Comparison of ENCODE assay signal across 8 mouse cellular contexts in the genomic region with DNA sequence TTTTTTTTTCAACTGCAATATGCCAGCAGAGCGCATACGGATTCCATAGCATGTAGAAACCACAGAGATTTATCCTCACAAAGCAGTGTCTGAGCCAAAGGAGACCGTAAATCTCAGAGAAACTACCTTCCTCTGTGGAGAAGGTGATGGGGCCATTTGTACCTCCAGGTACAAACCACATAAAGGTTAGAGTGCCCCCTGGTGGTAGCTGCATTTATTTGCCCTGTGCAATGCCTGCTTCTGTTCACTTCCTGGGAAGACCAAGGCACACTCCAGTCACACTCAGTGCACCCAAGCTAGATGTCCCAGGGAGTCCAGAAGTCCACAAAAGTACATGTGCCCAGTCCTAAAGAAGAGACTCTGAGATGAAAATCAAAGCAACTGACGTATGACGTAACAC.
A peak's percentile ranks its signal among the peaks of the same experiment; 100 is the strongest.
DNase-seq lines count a peak whose midpoint lies in the region; ATAC-seq and TF ChIP-seq lines count a peak whose summit lies in the region.

No protein-coding gene starts in this region.

- no peak overlapping the region for H3K9ac ChIP-seq in kidney, embryonic 14.5 days (ENCODE audit: low read depth, low read length)
- no peak overlapping the region for H3K9ac ChIP-seq in liver, embryonic 11.5 days (ENCODE audit: low read depth, low read length)

- no peaks in the 10 kb centered on the region for H3K27me3 ChIP-seq in kidney, embryonic 14.5 days (ENCODE audit: control insufficient read depth, insufficient read depth, low read length)
- H3K27me3 ChIP-seq in liver, embryonic 11.5 days (replicated peaks; ENCODE audit: control insufficient read depth, insufficient read depth, low read length) = no peaks in the 10 kb centered on the region

- H3K9me3 ChIP-seq in kidney, embryonic 14.5 days (ENCODE audit: control insufficient read depth, low read length) = no peaks in the 10 kb centered on the region
- no peaks in the 10 kb centered on the region for H3K9me3 ChIP-seq in liver, embryonic 11.5 days (ENCODE audit: control insufficient read depth, low read length)

- no peak for TF ChIP-seq POLR2A in bone marrow macrophage, adult 2 months (IDR thresholded peaks at IDR 0.05; ENCODE audit: borderline replicate concordance, low read depth, low read length)

- WGBS in kidney, embryonic 14.5 days = 53% methylated on average over 5 of the region's 5 CpGs
- 78% methylated on average over 5 of the region's 5 CpGs for WGBS in liver, embryonic 11.5 days

- TF ChIP-seq CTCF in bone marrow macrophage, adult 2 months (IDR thresholded peaks at IDR 0.05; ENCODE audit: low read depth, low read length) = 0 out of 2 replicates have a peak, but pooled peaks have one; percentile 20

- H3K4me3 ChIP-seq in kidney, embryonic 14.5 days (ENCODE audit: low read length) = no peak overlapping the region
- no peak overlapping the region for H3K4me3 ChIP-seq in bone marrow macrophage, adult 2 months (ENCODE audit: insufficient read depth, low read length)
- H3K4me3 ChIP-seq in liver, embryonic 11.5 days (ENCODE audit: low read depth, low read length) = no peak overlapping the region

- no peak for ATAC-seq in kidney, embryonic 14.5 days (ENCODE audit: low FRiP score, low TSS enrichment)
- 0 out of 2 replicates have a peak, but pooled peaks have one; percentile 36 for ATAC-seq in liver, embryonic 11.5 days (replicated peaks; ENCODE audit: low FRiP score)
- no peak for ATAC-seq in activated CD4-positive, CD25-positive, alpha-beta regulatory T cell, adult 4 months

- no peaks in the 10 kb centered on the region for H3K4me1 ChIP-seq in kidney, embryonic 14.5 days (ENCODE audit: control insufficient read depth, insufficient read depth, low read length)
- peaks cover 3% of the 10 kb centered on the region; the same call in 1 of the 2 replicates for H3K4me1 ChIP-seq in bone marrow macrophage, adult 2 months (ENCODE audit: control insufficient read depth, insufficient read depth, low read length)
- H3K4me1 ChIP-seq in liver, embryonic 11.5 days (replicated peaks; ENCODE audit: control insufficient read depth, insufficient read depth, low read length) = no peaks in the 10 kb centered on the region

- no peak overlapping the region for H3K4me2 ChIP-seq in kidney, embryonic 14.5 days (replicated peaks; ENCODE audit: low read depth, low read length)
- H3K4me2 ChIP-seq in liver, embryonic 11.5 days = no peak overlapping the region

- no peak overlapping the region for H3K27ac ChIP-seq in kidney, embryonic 14.5 days (ENCODE audit: low read depth, low read length)
- no peak overlapping the region for H3K27ac ChIP-seq in bone marrow macrophage, adult 2 months (ENCODE audit: insufficient read depth, low read depth, low read length)
- no peak overlapping the region for H3K27ac ChIP-seq in liver, embryonic 11.5 days (ENCODE audit: low read depth, low read length)

- no peaks in the 10 kb centered on the region for H3K36me3 ChIP-seq in kidney, embryonic 14.5 days (ENCODE audit: control insufficient read depth, insufficient read depth, low read length)
- H3K36me3 ChIP-seq in liver, embryonic 11.5 days (ENCODE audit: control insufficient read depth, insufficient read depth, low read length) = no peaks in the 10 kb centered on the region

- peak; percentile 83 for DNase-seq in kidney, adult 18-20 months
- peak; percentile 13 to 50 for DNase-seq in frontal cortex, postnatal 10 days (ENCODE audit: low spot score in 2 of 2)
- DNase-seq in kidney, postnatal 10 days = peak; percentile 86
- DNase-seq in liver, embryonic 11.5 days (ENCODE audit: low spot score) = peak; percentile 51
- DNase-seq in right cerebral cortex, postnatal 10 days (ENCODE audit: low spot score in 2 of 2) = peak; percentile 33 to 64

Comparison
In these comparisons a context has a peak if more than half of its experiments do, and no peak if none do; other contexts are left out.
1. DNase-seq: peak in every context shown above with its lines; median percentile 86 in kidney, postnatal 10 days; 83 in kidney, adult 18-20 months; 51 in liver, embryonic 11.5 days; 48 in right cerebral cortex, postnatal 10 days; 32 in frontal cortex, postnatal 10 days.